Mouse (Mus musculus): ENCODE measurements around the gene Clint1.

- TF ChIP-seq EP300 (IDR thresholded peaks at IDR 0.05; ENCODE audit: low read depth) (no peak), CTCF (IDR thresholded peaks at IDR 0.05; ENCODE audit: low read depth) (no peak)
These were observed 9.5 kb downstream of the Clint1 start for GRCm38 (mm10) chr11:45861334-45861733.

All from heart, postnatal 0 days (tissue).